Mouse (Mus musculus) limb, embryonic 14.5 days (tissue): Measurements from ENCODE around the gene Tcta. TPM values are rescaled to one million over a fixed set of nuclear protein-coding genes. Genes with fewer than 3 reads are reported as not detected.

Experiments used
- ATAC-seq: fragments of 200-750 bp; cut with Nextera tagmentation; 2 replicates; pipeline ENCODE4 v1.8.0; 2017; ENCODE audit warnings: low read depth, moderate number of reproducible peaks, moderate TSS enrichment; ENCODE audit not compliant: low FRiP score
- DNase-seq: peaks from one replicate; pipeline ENCODE4 v3.0.0-alpha.2; 2015; ENCODE audit warnings: low spot score
- H3K27ac ChIP-seq: fragments of 300-500 bp; sonication (generic); replicated peaks from 2 replicates; pipeline ENCODE4 v1.5.1; 2014; ENCODE audit warnings: low read depth, mild to moderate bottlenecking, low read length, moderate library complexity, mixed read lengths
- H3K27me3 ChIP-seq: fragments of 300-500 bp; sonication (generic); 2 replicates; pipeline ENCODE4 v1.6.1; 2014; ENCODE audit warnings: low read length, mixed read lengths; ENCODE audit not compliant: control insufficient read depth, insufficient read depth
- H3K36me3 ChIP-seq: fragments of 300-500 bp; sonication (generic); 2 replicates; pipeline ENCODE4 v1.6.1; 2014; ENCODE audit warnings: mild to moderate bottlenecking, low read length, moderate library complexity, mixed read lengths; ENCODE audit not compliant: control insufficient read depth, insufficient read depth
- H3K4me1 ChIP-seq: fragments of 300-500 bp; sonication (generic); 2 replicates; pipeline ENCODE4 v1.6.1; 2014; ENCODE audit warnings: antibody characterized with exemption, low read length, mixed read lengths; ENCODE audit not compliant: control insufficient read depth, insufficient read depth
- H3K4me2 ChIP-seq: fragments of 300-500 bp; sonication (generic); replicated peaks from 2 replicates; pipeline ENCODE4 v1.6.1; 2014; ENCODE audit warnings: low read depth, mild to moderate bottlenecking, low read length, moderate library complexity; ENCODE audit not compliant: severe bottlenecking
- H3K4me3 ChIP-seq: fragments of 300-500 bp; sonication (generic); replicated peaks from 2 replicates; pipeline ENCODE4 v1.5.1; 2014; ENCODE audit warnings: low read length
- H3K9ac ChIP-seq: fragments of 300-500 bp; sonication (generic); 2 replicates; pipeline ENCODE4 v1.6.1; 2014; ENCODE audit warnings: mild to moderate bottlenecking, low read depth, low read length, moderate library complexity; ENCODE audit not compliant: severe bottlenecking
- H3K9me3 ChIP-seq: fragments of 300-500 bp; sonication (generic); 2 replicates; pipeline ENCODE4 v1.6.1; 2016; ENCODE audit warnings: low read length; ENCODE audit not compliant: control insufficient read depth
- POLR2A ChIP-seq: fragments of 200-500 bp; IDR thresholded peaks from 2 replicates; pipeline ENCODE4 v1.8.0; 2012; ENCODE audit warnings: inconsistent platforms, mild to moderate bottlenecking, moderate library complexity, borderline replicate concordance; ENCODE audit not compliant: insufficient read depth, insufficient read length; ENCODE audit errors: extremely low read depth
- WGBS: fragments of 180-500 bp; shearing (Covaris S2); extraction: QIAGEN DNeasy Blood & Tissue Kit; methylation state at CpG from one replicate; pipeline ENCODE4 v1.1.7; 2014; 5-methylcytosine and 5-hydroxymethylcytosine counted together
- polyA plus RNA-seq, 2 experiments: library from polyadenylated mRNA; depleted of rRNA in 1 of 2; stranded (reverse) in 1 of 2; unstranded in 1 of 2; fragments of >200 nt; fragmentation: Nextera tagmentation in 1 of 2; extraction: Ambion mirVana in 1 of 2; gene quantifications; 2 replicates each; pipeline versions ENCODE4 v1.2.1 to v1.2.3; 2012 to 2014

Tcta gene
- polyA plus RNA-seq (2012; rRNA removed): 36.8 and 41.4 TPM in 2 replicates
- 37.4 and 38.6 TPM in 2 replicates for polyA plus RNA-seq (2014; fragmentation: Nextera tagmentation; extraction: Ambion mirVana)

- Histone ChIP-seq H3K4me3 (peak within 1 kb of the TSS; percentile 98), H3K9ac (peak within 1 kb of the TSS; percentile 98), H3K4me2 (peak within 1 kb of the TSS; percentile 83), H3K36me3 (peaks cover 25% of the 10 kb centered on the region), H3K27me3 (no peaks in the 10 kb centered on the region), H3K27ac (peak within 1 kb of the TSS; percentile 100), H3K9me3 (no peaks in the 10 kb centered on the region), H3K4me1 (peaks cover 20% of the 10 kb centered on the region)
- ATAC-seq (peak; percentile 98), DNase-seq (peak; percentile 100)
- TF ChIP-seq POLR2A: peak; percentile 66; the same call in 1 of the 2 replicates
- under 1% methylated on average over 72 of the region's 81 CpGs for WGBS
These were observed at the start of gene Tcta, which contains the start of gene Rhoa for GRCm38 (mm10) chr9:108305629-108306520. TSS of gene Tcta (minus strand) at chr9:108306160. TSS of gene Rhoa (plus strand) at chr9:108306129.

- peaks cover 54% of the 10 kb centered on the region for H3K36me3 ChIP-seq
- H3K4me1 ChIP-seq: peaks cover 7% of the 10 kb centered on the region
- H3K4me3 ChIP-seq: no peak overlapping the region
- H3K27me3 ChIP-seq: no peaks in the 10 kb centered on the region
- 98% methylated on average over 4 of the region's 4 CpGs for WGBS
- no peak for TF ChIP-seq POLR2A
- no peak overlapping the region for H3K9ac ChIP-seq
- H3K27ac ChIP-seq: no peak overlapping the region
- no peak overlapping the region for H3K4me2 ChIP-seq
- ATAC-seq (no peak), DNase-seq (no peak)
- no peaks in the 10 kb centered on the region for H3K9me3 ChIP-seq
These were observed 43.8 kb upstream of the Tcta start for GRCm38 (mm10) chr9:108349727-108350126.

GRCm38 (mm10) chr9:108348290-108348680, 42.3 kb upstream of the Tcta start:
- 5% methylated on average over 14 of the region's 14 CpGs for WGBS
- peaks cover 40% of the 10 kb centered on the region for H3K36me3 ChIP-seq
- no peak for DNase-seq
- H3K4me1 ChIP-seq: peaks cover 7% of the 10 kb centered on the region
- no peak for ATAC-seq
- peak overlapping the region; percentile 87 for H3K9ac ChIP-seq
- H3K4me3 ChIP-seq: peak overlapping the region; percentile 92
- no peaks in the 10 kb centered on the region for H3K27me3 ChIP-seq
- no peak for TF ChIP-seq POLR2A
- peak overlapping the region; percentile 96 for H3K27ac ChIP-seq
- peak overlapping the region; percentile 75 for H3K4me2 ChIP-seq
- H3K9me3 ChIP-seq: no peaks in the 10 kb centered on the region

GRCm38 (mm10) chr9:108347540-108348289, 41.8 kb upstream of the Tcta start, which contains the start of gene Usp4:
TSS of gene Usp4 (plus strand) at chr9:108347853.
- H3K36me3 ChIP-seq: peaks cover 34% of the 10 kb centered on the region
- peak; percentile 95 for ATAC-seq
- WGBS: under 1% methylated on average over 47 of the region's 75 CpGs

GRCm38 (mm10) chr9:108347024-108347423, 41.1 kb upstream of the Tcta start:
- Histone ChIP-seq H3K4me1 (peaks cover 7% of the 10 kb centered on the region), H3K4me2 (peak overlapping the region; percentile 75), H3K4me3 (peak overlapping the region; percentile 92), H3K27me3 (no peaks in the 10 kb centered on the region), H3K9ac (peak overlapping the region; percentile 87), H3K27ac (peak overlapping the region; percentile 96), H3K9me3 (no peaks in the 10 kb centered on the region), H3K36me3 (peaks cover 27% of the 10 kb centered on the region)
- ATAC-seq (no peak), DNase-seq (no peak)
- 4% methylated on average over 11 of the region's 11 CpGs for WGBS
- TF ChIP-seq POLR2A: no peak

More at GRCm38 (mm10) chr9:108347540-108348289, 41.8 kb upstream of the Tcta start, which contains the start of gene Usp4:
- DNase-seq: peak; percentile 93
- TF ChIP-seq POLR2A: peak; percentile 68; the same call in 1 of the 2 replicates
- peak within 1 kb of the TSS; percentile 92 for H3K4me3 ChIP-seq
- peak within 1 kb of the TSS; percentile 96 for H3K27ac ChIP-seq
- peak within 1 kb of the TSS; percentile 75 for H3K4me2 ChIP-seq
- no peaks in the 10 kb centered on the region for H3K9me3 ChIP-seq
- peak within 1 kb of the TSS; percentile 87 for H3K9ac ChIP-seq
- H3K27me3 ChIP-seq: no peaks in the 10 kb centered on the region
- H3K4me1 ChIP-seq: peaks cover 7% of the 10 kb centered on the region
